Mouse (Mus musculus) hindbrain, embryonic 12.5 days (tissue): Measurements from ENCODE around the gene Vpreb3. TPM values are rescaled to one million over a fixed set of nuclear protein-coding genes. Genes with fewer than 3 reads are reported as not detected.
A peak's percentile ranks its signal among the peaks of the same experiment; 100 is the strongest.

Experiments used
- ATAC-seq: fragments of 200-750 bp; cut with Nextera tagmentation; 2 replicates; pipeline ENCODE4 v1.8.0; 2017; ENCODE audit warnings: moderate TSS enrichment; ENCODE audit not compliant: low FRiP score
- H3K27ac ChIP-seq: fragments of 300-500 bp; sonication (generic); 2 replicates; pipeline ENCODE4 v1.5.1; 2016; ENCODE audit warnings: mild to moderate bottlenecking
- H3K27me3 ChIP-seq: fragments of 300-500 bp; sonication (generic); 2 replicates; pipeline ENCODE4 v1.6.1; 2016; ENCODE audit warnings: mild to moderate bottlenecking
- H3K36me3 ChIP-seq: fragments of 300-500 bp; sonication (generic); 2 replicates; pipeline ENCODE4 v1.6.1; 2016; ENCODE audit warnings: mild to moderate bottlenecking
- H3K4me1 ChIP-seq: fragments of 300-500 bp; sonication (generic); 2 replicates; pipeline ENCODE4 v1.6.1; 2016
- H3K4me2 ChIP-seq: fragments of 300-500 bp; sonication (generic); replicated peaks from 2 replicates; pipeline ENCODE4 v1.6.1; 2016; ENCODE audit warnings: mild to moderate bottlenecking
- H3K4me3 ChIP-seq: fragments of 300-500 bp; sonication (generic); 2 replicates; pipeline ENCODE4 v1.5.1; 2016; ENCODE audit warnings: mild to moderate bottlenecking
- H3K9ac ChIP-seq: fragments of 300-500 bp; sonication (generic); 2 replicates; pipeline ENCODE4 v1.6.1; 2016; ENCODE audit warnings: mild to moderate bottlenecking, moderate library complexity
- H3K9me3 ChIP-seq: fragments of 300-500 bp; sonication (generic); replicated peaks from 2 replicates; pipeline ENCODE4 v1.6.1; 2016; ENCODE audit warnings: mild to moderate bottlenecking
- WGBS: fragments of 180-500 bp; shearing (Covaris S2); methylation state at CpG from one replicate; pipeline ENCODE4 v1.1.7; 2016; 5-methylcytosine and 5-hydroxymethylcytosine counted together
- polyA plus RNA-seq: library from polyadenylated mRNA; unstranded; fragments of >200 nt; fragmentation: Nextera tagmentation; extraction: Ambion mirVana; gene quantifications from 2 replicates; pipeline ENCODE4 v1.2.1, GENCODE M21; 2016

The Vpreb3 gene
- polyA plus RNA-seq: 0.34 and 0.98 TPM in 2 replicates

DNA sequence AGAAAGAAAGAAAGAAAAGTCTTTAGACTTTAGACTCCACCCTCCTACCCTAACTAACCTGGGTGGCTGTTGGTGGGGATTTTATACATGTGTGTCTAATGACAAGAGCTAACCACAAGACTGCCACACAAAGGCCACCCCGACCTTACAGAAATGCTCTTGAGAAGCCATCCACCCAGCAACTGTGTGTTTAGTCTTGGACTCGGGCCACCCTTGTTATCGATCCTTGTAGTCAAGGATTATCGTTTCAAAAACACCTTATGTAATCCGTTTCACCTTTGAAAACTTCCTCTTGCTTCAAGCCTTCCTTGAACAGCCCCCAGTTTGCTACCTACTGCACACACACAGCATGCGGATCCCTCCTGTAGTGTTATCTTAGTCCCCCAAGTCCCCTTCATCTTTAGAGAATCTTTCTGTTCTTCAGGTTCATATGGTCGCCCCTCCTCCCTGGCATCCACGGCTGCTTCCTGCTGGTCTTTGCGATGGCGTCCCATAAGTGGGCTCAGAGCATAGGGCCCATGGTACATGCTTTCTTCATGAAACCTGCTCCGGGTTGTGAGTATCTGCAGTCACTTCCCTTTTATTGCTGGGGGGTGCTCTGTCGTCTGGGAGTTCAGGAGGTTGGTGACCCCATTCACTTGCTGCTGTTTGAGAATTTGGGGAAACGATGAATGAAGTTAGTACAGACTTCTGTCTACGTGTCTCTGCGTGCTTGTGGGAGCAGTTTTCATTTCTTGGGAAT, at the start of gene Vpreb3:
TSS of gene Vpreb3 (plus strand) at position 322 of the 742 bp plus-strand sequence.
- Histone ChIP-seq H3K4me3 (no peak within 1 kb of the TSS), H3K27ac (peak within 1 kb of the TSS; percentile 60), H3K36me3 (no peaks in the 10 kb centered on the region), H3K27me3 (peaks cover 15% of the 10 kb centered on the region), H3K4me2 (no peak within 1 kb of the TSS), H3K4me1 (peaks cover 16% of the 10 kb centered on the region; the same call in 1 of the 2 replicates), H3K9ac (no peak within 1 kb of the TSS), H3K9me3 (no peaks in the 10 kb centered on the region)
- ATAC-seq: no peak
- 76% methylated on average over 15 of the region's 15 CpGs for WGBS

DNA sequence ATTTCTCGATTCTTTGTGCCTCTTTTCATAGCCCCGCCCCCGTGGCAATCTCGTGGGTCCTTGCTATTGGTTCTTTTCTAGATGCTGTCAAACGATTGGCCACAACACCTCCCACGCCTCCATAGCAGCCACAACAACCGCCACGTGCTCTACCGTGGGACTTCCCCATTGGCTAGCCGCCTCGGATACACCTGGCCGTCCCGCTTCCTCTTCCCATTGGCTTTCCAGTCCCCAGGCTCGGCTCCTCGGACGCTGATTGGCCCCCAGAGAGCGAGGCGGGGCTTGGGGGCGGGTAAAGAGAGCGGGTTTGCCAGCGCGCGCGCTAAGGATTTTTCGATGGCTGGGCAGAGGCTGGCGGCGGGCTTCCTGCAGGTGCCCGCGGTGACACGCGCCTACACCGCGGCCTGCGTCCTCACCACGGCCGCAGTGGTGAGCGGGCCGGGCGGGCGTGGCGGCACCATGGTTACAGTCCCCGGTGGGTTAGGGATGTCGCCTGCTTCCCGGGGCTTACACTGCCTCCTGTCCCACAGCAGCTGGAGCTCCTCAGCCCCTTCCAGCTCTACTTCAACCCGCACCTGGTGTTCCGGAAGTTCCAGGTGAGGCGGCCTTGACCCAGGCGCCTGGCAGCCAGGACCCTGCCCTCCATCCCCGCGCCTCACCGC, 49.6 kb upstream of the Vpreb3 start, which contains the start of gene Derl3:
TSS of gene Derl3 (plus strand) at position 325 of the 662 bp plus-strand sequence.
- Histone ChIP-seq H3K4me2 (peak within 1 kb of the TSS; percentile 87), H3K9ac (peak within 1 kb of the TSS; percentile 56), H3K27me3 (no peaks in the 10 kb centered on the region), H3K9me3 (no peaks in the 10 kb centered on the region), H3K4me3 (peak within 1 kb of the TSS; percentile 41), H3K4me1 (peaks cover 25% of the 10 kb centered on the region), H3K36me3 (peaks cover 36% of the 10 kb centered on the region), H3K27ac (peak within 1 kb of the TSS; percentile 62; the same call in 1 of the 2 replicates)
- ATAC-seq: peak; percentile 100
- 2% methylated on average over 45 of the region's 51 CpGs for WGBS

DNA sequence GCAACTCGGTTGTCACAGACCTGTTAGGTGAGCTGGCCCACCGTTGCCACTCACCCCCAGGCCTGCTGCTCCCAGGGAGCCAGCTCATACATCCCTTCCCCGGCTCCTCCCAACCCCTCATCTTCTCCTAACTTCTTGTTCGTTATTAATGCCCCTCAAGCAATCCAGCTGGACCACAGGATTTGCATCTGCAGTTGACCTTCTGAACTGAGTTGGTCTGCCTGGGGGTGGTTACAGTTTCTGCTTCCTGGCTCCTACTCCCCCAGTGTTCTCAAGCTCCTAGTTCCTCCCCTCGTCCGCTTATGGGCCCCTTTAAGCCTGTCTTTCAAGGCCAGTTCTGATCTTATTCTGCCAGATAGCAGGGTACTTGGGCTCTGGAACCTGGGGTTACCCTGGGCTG, 48.3 kb upstream of the Vpreb3 start:
- Histone ChIP-seq H3K9me3 (no peaks in the 10 kb centered on the region), H3K4me2 (no peak overlapping the region), H3K27me3 (no peaks in the 10 kb centered on the region), H3K4me1 (peaks cover 18% of the 10 kb centered on the region), H3K9ac (no peak overlapping the region), H3K36me3 (peaks cover 46% of the 10 kb centered on the region), H3K27ac (no peak overlapping the region), H3K4me3 (no peak overlapping the region)
- ATAC-seq: no peak
- 77% methylated on average over 6 of the region's 6 CpGs for WGBS

DNA sequence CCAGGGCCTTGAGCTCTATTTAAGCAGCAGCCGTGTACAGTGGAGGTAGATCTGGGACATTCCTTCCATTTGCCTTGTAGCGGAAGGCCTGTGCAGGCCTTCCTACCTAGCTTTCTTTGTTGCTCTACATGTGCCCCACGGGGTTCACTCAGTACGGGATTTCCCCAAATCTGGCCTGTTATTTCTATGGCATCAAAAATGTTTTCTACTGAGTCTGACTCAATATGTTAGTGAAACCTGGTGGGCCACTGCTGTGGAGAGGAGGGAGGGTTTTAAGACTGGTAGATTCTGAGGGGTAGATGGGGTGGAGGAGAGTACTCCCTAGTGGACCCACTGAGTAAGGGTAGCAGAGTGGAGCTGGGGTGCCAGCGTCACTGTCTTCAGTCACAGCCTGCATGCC, 47.1 kb upstream of the Vpreb3 start:
- Histone ChIP-seq H3K9me3 (no peaks in the 10 kb centered on the region), H3K4me2 (no peak overlapping the region), H3K4me1 (peaks cover 16% of the 10 kb centered on the region), H3K9ac (no peak overlapping the region), H3K27me3 (no peaks in the 10 kb centered on the region), H3K4me3 (no peak overlapping the region), H3K27ac (no peak overlapping the region), H3K36me3 (peaks cover 53% of the 10 kb centered on the region)
- ATAC-seq: no peak
- 96% methylated on average over 5 of the region's 5 CpGs for WGBS

DNA sequence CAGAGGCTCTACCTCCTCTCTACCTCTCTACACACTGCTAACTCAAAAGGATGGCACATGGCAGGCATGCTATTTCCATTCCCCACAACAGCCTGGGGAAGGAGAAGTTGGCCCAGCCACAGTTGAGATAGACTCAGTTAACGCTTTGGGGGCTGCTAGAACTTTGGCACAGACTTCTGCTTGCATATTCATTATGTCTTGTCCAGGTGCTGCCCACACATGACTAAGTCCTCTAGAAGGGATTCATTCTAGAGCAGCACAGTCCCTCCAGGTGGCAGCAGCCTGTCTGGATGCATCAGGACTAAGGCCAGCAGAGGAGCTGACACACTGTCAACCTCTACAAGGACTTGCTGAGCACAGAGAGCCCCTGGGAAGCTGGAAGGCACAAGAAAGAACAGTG, 46.6 kb upstream of the Vpreb3 start:
- Histone ChIP-seq H3K4me3 (no peak overlapping the region), H3K36me3 (peaks cover 58% of the 10 kb centered on the region), H3K27me3 (no peaks in the 10 kb centered on the region), H3K9me3 (no peaks in the 10 kb centered on the region), H3K27ac (no peak overlapping the region), H3K9ac (no peak overlapping the region), H3K4me1 (peaks cover 16% of the 10 kb centered on the region), H3K4me2 (no peak overlapping the region)
- WGBS: 93% methylated on average over 1 of the region's 1 CpGs
- ATAC-seq: no peak

DNA sequence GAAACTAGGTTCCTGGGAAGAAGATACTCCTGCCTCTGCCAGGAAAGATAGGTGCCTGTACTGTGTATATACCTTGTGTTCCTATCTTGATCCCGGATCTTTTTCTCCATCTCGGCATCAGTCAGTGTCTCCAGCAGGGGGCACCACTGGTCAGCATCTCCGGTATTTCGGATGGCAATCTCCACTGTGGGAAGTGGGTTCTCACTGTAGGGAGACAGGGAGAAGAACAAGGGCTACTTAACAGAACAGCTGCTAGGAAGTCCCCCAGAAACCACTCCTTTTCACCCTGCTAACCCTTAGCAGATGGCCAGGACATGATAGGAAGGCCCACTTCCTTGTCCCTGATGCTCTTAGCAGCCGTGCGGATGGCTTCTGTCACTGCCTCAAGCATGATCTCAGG, 45.5 kb upstream of the Vpreb3 start:
- H3K4me2 ChIP-seq: no peak overlapping the region
- H3K4me3 ChIP-seq: no peak overlapping the region
- H3K36me3 ChIP-seq: peaks cover 70% of the 10 kb centered on the region
- no peak overlapping the region for H3K9ac ChIP-seq
- 34% methylated on average over 6 of the region's 6 CpGs for WGBS
- ATAC-seq: no peak
- no peaks in the 10 kb centered on the region for H3K27me3 ChIP-seq
- H3K4me1 ChIP-seq: peaks cover 16% of the 10 kb centered on the region
- no peak overlapping the region for H3K27ac ChIP-seq
- no peaks in the 10 kb centered on the region for H3K9me3 ChIP-seq

DNA sequence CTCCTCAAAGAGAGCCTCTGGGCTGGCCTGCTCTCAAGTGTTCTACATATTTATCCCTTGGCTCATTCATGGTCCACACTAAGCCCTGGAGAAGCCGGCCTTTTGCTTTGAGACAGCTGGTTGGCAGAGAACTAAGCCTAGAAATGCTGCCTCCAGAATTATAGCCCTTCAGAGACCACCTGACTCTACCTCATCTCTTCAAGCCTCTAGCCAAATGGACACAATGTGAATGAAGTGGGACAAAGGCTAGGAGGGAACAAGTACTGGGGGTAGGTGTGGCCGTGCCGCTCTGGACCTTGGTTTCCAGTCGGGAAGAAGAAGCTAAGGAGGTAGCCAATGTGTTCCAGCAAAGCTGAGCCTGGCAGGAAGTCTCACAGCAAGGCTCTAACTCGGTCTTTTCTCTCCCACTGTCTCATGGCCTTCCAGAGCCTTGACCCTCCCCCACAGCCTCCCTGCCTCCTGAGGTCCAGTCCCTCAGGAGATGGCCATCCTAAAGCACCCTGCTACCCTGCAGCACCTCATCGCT, 44.8 kb upstream of the Vpreb3 start:
- Histone ChIP-seq H3K27me3 (no peaks in the 10 kb centered on the region), H3K9me3 (no peaks in the 10 kb centered on the region), H3K4me2 (no peak overlapping the region), H3K4me1 (peaks cover 12% of the 10 kb centered on the region), H3K27ac (no peak overlapping the region), H3K4me3 (no peak overlapping the region), H3K36me3 (peaks cover 77% of the 10 kb centered on the region), H3K9ac (no peak overlapping the region)
- WGBS: 79% methylated on average over 6 of the region's 6 CpGs
- no peak for ATAC-seq

DNA sequence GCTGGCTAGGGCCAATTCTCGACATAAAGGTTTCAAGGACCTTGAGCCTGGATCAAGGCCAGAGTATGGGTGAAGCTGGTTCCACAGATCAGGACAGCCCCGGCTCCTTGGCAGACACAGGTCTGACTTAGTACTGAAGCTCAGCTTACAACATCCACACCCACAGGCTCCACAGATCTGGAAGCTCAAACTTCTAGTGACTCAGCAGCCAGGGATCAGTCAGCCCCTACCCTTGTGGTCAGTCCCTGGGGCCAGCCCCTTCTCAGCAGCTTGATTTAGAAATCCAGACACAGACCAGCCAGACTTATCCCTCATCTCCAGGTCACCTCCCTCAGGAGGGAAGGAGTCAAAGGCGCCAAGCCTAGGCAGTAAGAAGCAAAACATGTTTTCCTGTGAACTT, 44.0 kb upstream of the Vpreb3 start:
- Histone ChIP-seq H3K27me3 (no peaks in the 10 kb centered on the region), H3K4me2 (no peak overlapping the region), H3K9me3 (no peaks in the 10 kb centered on the region), H3K4me1 (peaks cover 6% of the 10 kb centered on the region; the same call in 1 of the 2 replicates), H3K9ac (no peak overlapping the region), H3K27ac (no peak overlapping the region), H3K36me3 (peaks cover 84% of the 10 kb centered on the region), H3K4me3 (no peak overlapping the region)
- 82% methylated on average over 3 of the region's 3 CpGs for WGBS
- no peak for ATAC-seq

DNA sequence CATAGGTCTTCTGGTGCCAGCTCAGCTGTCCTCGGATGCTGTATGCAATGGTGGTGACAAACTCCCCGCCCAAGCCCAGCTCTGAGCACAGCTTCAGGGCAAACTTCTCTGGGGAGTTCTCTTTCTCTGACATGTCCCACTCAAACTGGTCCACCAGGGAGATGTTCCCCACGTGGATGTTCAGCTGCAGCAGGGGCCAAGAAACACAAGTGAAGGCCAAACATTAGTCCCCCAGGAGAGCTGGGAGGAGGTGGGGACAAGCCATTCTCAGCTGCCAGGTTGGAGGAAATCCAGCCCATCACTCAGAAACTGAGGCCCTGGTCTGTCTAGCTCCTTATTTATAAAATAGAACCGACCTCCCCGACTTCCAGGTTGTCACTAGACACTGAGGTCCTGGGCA, 38.5 kb upstream of the Vpreb3 start:
- H3K36me3 ChIP-seq: peaks cover 91% of the 10 kb centered on the region

DNA sequence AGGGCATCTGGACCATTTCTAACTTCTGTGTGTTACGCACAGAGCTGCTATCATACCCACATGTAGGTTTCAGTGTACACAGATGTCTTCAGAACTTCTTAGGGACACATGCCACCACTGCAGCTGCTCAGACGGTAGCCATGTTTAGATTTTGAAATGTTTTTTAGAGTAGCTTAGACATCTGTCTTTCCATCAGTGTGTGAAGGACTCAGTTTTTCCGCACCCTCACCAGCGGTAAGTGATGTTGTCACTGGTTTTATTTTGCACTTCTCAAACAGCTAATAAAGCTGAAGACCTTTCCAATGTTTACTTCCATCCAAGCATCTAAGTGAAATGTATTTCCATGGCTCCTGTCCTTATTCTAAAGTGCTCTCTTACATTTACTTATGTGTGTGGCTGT, 36.0 kb upstream of the Vpreb3 start:
- ATAC-seq: no peak

More for the DNA sequence above, 38.5 kb upstream of the Vpreb3 start:
- Histone ChIP-seq H3K27ac (no peak overlapping the region), H3K4me1 (no peaks in the 10 kb centered on the region), H3K27me3 (no peaks in the 10 kb centered on the region), H3K4me2 (no peak overlapping the region), H3K9ac (no peak overlapping the region), H3K9me3 (no peaks in the 10 kb centered on the region), H3K4me3 (no peak overlapping the region)
- 90% methylated on average over 5 of the region's 5 CpGs for WGBS
- no peak for ATAC-seq

DNA sequence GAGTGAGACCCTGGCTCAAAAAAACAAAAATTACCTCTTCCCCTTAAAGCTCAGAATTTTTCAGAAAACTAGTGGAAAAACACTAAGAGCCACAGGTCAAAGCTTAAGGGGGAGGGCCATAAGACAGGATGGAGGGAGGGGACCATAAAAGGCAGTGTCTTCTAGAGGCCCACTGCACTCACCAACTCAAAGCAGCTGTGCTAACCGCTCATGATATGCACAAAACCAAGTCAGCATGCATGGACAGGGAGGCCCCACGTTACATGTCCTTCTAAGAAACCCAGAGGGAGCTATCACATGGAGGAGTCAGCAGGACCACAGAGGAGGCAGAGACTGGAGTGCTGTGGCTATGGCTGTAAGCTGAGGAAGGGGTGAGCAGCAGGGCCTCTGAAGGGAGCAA, 32.2 kb upstream of the Vpreb3 start:
- H3K27me3 ChIP-seq: no peaks in the 10 kb centered on the region
- H3K4me2 ChIP-seq: no peak overlapping the region
- no peak for ATAC-seq
- 89% methylated on average over 2 of the region's 2 CpGs for WGBS
- no peaks in the 10 kb centered on the region for H3K9me3 ChIP-seq
- H3K27ac ChIP-seq: no peak overlapping the region
- H3K9ac ChIP-seq: no peak overlapping the region
- H3K4me1 ChIP-seq: 0 out of 2 replicates have a peak, but pooled peaks cover under 1% of the 10 kb centered on the region
- H3K4me3 ChIP-seq: no peak overlapping the region
- H3K36me3 ChIP-seq: peaks cover 84% of the 10 kb centered on the region

More for the DNA sequence above, 36.0 kb upstream of the Vpreb3 start:
- H3K27me3 ChIP-seq: no peaks in the 10 kb centered on the region
- peaks cover 94% of the 10 kb centered on the region for H3K36me3 ChIP-seq
- WGBS: 98% methylated on average over 4 of the region's 4 CpGs
- H3K4me3 ChIP-seq: no peak overlapping the region
- no peak overlapping the region for H3K9ac ChIP-seq
- no peaks in the 10 kb centered on the region for H3K4me1 ChIP-seq
- H3K4me2 ChIP-seq: no peak overlapping the region
- H3K27ac ChIP-seq: no peak overlapping the region
- H3K9me3 ChIP-seq: no peaks in the 10 kb centered on the region

DNA sequence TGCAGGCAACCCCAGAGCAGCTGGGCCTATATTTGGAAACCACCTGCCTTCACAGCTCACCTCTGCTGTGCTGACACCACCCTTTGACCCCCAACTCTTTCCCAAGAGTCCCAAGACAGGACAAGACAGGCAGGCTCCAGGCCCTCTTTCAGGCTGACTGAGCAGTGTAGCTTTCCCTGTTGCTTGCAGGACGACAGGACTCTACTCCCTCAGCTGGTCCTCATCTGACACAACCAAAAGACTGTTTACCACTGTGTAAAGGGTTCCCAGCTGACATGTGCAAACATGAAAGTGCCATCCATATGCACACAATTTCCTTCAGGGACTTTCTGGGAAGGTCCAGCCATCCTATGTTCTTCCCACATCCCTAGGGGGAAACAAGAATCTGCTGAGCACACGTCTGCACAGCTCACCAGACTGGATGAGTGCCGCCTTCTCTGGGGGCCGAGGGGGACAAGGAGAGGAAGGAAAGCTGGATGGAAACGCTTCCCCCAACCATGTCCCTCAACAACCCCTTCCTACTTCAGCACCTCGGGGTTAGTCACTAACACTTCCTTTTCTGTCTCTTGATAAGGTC, 29.8 kb upstream of the Vpreb3 start:
- Histone ChIP-seq H3K27ac (no peak overlapping the region), H3K4me1 (peaks cover 5% of the 10 kb centered on the region), H3K9ac (no peak overlapping the region), H3K36me3 (peaks cover 69% of the 10 kb centered on the region), H3K27me3 (no peaks in the 10 kb centered on the region), H3K4me3 (no peak overlapping the region), H3K9me3 (no peaks in the 10 kb centered on the region), H3K4me2 (no peak overlapping the region)
- ATAC-seq: no peak
- 66% methylated on average over 6 of the region's 6 CpGs for WGBS
